Mouse (Mus musculus): Measurements from ENCODE around the gene Irgc1.

- TF ChIP-seq CTCF (IDR thresholded peaks at IDR 0.05 in 2 of 3, conservative IDR thresholded peaks at IDR 0.05 in 1 of 3; ENCODE audit: control insufficient read depth in 1 of 3, insufficient read depth in 1 of 3, low read depth in 2 of 3, low read length in 3 of 3, poor library complexity in 1 of 3, severe bottlenecking in 1 of 3) (no peak), POLR2A (IDR thresholded peaks at IDR 0.05; ENCODE audit: control insufficient read depth in 1 of 2, insufficient read depth in 1 of 2, low read depth in 1 of 2, low read length in 2 of 2, poor library complexity in 1 of 2) (no peak), EP300 (IDR thresholded peaks at IDR 0.05; ENCODE audit: low read depth in 1 of 2, low read length in 2 of 2) (no peak), MAFK (IDR thresholded peaks at IDR 0.05; ENCODE audit: borderline replicate concordance, low read depth, low read length) (no peak), TCF12 (IDR thresholded peaks at IDR 0.05; ENCODE audit: low read depth, low read length) (no peak), BHLHE40 (IDR thresholded peaks at IDR 0.05; ENCODE audit: borderline replicate concordance, low read depth, low read length) (no peak), E2F4 (IDR thresholded peaks at IDR 0.05; ENCODE audit: borderline replicate concordance, low read depth, low read length) (no peak), TAL1 (IDR thresholded peaks at IDR 0.05; ENCODE audit: low read length) (no peak), ZC3H11A (IDR thresholded peaks at IDR 0.05; ENCODE audit: low read depth, low read length) (no peak), ZNF384 (IDR thresholded peaks at IDR 0.05; ENCODE audit: low read depth, low read length) (no peak), ZKSCAN1 (IDR thresholded peaks at IDR 0.05; ENCODE audit: low read depth, low read length) (no peak), USF2 (IDR thresholded peaks at IDR 0.05; ENCODE audit: borderline replicate concordance in 1 of 2, insufficient read depth in 1 of 2, low read depth in 1 of 2, low read length in 2 of 2) (no peak), RCOR1 (IDR thresholded peaks at IDR 0.05; ENCODE audit: low read depth, low read length) (no peak)
Measured at GRCm38 (mm10) chr7:24421648-24422047, 30.4 kb downstream of the Irgc1 start.

Data from MEL (cell line).